Mouse (Mus musculus) G1E-ER4 (cell line): ENCODE data around the gene Ramp3. TPM values are rescaled to one million over a fixed set of nuclear protein-coding genes. Genes with fewer than 3 reads are reported as not detected.

Source experiments
- GATA1 ChIP-seq: IDR thresholded peaks from one replicate; pipeline ENCODE4 v1.8.0; 2012; ENCODE audit warnings: low read length, inconsistent platforms
- polyA plus RNA-seq: library from polyadenylated mRNA; stranded (reverse); fragments of >175 nt; gene quantifications from 2 replicates; pipeline ENCODE4 v1.2.3, GENCODE M21; 2012

The Ramp3 gene
- polyA plus RNA-seq, 1 experiment = not detected

DNA sequence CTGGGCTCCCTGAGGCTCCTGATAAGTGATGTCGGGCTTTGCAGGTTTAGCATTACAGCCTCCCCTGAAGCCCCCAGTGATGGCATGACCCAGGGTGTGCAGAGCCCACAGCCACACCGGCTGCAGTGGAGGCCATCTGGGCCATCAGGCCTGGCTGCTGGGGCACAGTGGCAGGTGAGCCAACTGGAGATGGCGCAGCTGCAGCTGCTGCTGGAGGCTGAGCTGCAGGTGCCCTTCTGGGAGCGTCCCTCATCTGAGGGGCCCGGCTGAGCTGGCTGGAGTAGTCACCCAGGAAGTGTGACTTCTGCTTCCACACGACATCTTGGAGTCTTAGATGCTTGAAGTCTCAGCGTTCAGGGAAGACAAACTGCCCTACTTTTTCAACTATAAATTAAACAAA, 7.8 kb upstream of the Ramp3 start:
- no peak for TF ChIP-seq GATA1

- TF ChIP-seq GATA1 = no peak
These were observed 3.4 kb upstream of the Ramp3 start for GRCm38 (mm10) chr11:6654903-6655302.

DNA sequence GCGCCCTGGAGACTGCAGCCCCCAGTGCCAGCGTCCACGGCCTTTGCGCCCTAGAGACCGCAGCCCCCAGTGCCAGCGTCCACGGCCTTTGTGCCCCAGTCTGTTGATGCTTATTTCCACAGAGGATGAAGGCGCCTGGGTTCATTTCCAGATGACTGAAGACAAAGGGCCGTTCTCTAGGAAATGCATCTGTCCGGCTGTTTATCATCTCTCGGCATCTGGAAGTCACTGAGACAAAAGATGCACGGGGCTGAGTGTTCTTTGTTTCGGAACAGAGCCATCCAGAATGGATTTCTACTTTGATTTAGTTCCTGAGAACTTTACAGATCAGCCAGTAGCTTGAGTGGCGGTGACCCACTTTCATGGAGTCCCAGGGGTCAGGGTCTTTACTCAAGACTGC, 2.9 kb downstream of the Ramp3 start:
- TF ChIP-seq GATA1 = no peak

DNA sequence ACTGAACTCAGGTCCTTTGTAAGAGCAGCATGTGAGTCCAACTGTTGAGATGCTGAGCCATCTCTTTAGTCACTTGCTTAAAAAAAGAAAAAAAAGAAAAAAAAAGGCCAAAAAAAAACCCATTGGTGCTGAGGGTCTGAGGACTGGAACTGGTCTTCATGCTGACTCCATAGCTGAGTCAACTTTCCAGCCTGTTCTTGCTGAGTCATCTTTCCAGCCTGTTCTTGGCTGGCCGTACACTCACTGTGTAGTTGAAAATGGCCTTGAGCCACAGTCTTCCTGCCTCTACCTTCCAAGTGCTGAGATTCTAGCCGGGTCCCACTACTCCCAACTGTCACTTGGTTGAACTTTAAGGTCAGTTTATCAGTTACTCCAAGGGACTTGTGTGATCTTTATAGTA, 8.3 kb downstream of the Ramp3 start:
- no peak for TF ChIP-seq GATA1

DNA sequence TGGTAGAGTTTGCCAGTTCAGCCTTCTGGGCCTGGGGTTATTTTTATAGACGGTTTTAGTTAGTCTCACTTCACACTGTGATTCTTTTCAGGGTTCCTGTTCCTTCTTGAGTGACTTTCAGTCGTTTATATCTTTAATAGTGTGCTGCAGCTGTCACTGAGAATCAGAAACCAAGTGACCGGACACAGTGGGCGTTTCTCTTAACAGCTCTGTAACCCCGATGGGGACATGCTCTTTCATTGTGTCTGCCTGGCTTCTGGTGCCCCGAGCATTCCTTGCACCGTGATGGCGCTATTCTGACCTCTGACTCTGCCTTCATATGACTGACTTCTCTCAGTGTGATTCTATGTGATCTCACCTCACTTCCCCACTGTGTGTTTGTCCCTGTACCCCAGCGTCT, 10.7 kb downstream of the Ramp3 start:
- TF ChIP-seq GATA1 = no peak

GRCm38 (mm10) chr11:6670044-6670443, 11.7 kb downstream of the Ramp3 start:
- no peak for TF ChIP-seq GATA1

- TF ChIP-seq GATA1 = no peak
These were observed 12.5 kb downstream of the Ramp3 start for GRCm38 (mm10) chr11:6670826-6671225.

GRCm38 (mm10) chr11:6674701-6675100, 16.4 kb downstream of the Ramp3 start:
- TF ChIP-seq GATA1 = no peak

GRCm38 (mm10) chr11:6675402-6675801, 17.1 kb downstream of the Ramp3 start:
- no peak for TF ChIP-seq GATA1

- no peak for TF ChIP-seq GATA1
These were observed 18.3 kb downstream of the Ramp3 start for GRCm38 (mm10) chr11:6676641-6677040.

DNA sequence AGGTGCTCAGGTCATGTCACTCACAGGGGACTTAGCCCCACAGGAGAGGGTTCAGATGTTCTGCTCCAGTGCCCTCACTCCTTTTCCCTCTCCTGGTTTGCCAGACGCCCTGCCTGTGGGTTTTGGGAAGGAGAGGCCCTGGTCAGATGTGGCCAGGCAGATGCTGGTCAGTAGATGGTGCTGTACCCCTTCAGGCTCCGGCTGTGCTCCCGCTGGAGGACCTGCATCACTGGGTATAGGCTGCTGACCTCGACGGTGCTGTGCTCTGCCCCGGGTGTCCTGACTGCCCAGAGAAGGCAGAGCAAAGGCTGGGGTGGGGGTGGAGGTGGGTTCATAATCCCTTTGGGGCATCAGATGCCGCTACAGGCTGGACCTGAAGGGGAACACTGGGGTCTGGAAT, 19.2 kb downstream of the Ramp3 start:
- no peak for TF ChIP-seq GATA1

DNA sequence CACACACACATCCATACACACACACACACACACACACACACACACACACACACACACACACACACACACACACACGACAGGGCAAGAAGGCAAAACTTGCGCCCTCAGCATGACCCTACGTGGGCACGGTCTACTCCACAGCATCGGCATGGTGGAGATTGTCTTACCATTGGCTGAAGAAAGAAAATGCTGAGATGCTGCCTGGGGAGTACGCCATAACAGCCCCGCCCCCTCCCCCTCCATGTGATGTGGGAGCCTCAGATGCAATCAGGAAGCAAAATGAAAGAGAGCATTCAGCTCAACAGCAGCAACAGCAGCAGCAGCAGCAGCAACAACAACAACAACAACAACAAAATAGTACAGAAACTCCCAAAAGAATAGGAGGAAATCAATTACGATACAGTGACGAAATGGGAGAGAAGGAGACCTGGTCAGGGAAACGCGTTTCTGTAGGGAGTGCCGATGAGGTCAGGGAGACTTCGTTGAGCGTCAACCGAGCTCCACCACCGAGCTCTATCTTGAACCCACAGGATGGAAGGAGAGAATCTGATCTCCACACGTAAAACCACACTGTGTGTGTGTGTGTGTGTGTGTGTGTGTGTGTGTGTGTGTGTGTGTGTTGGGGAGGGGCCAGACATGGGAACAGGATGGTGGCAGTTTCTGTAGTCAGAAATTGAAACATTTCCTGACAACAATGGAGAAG, 21.5 kb downstream of the Ramp3 start:
- TF ChIP-seq GATA1 = no peak

GRCm38 (mm10) chr11:6680397-6680818, 22.1 kb downstream of the Ramp3 start:
- no peak for TF ChIP-seq GATA1

GRCm38 (mm10) chr11:6684741-6685140, 26.4 kb downstream of the Ramp3 start:
- no peak for TF ChIP-seq GATA1

DNA sequence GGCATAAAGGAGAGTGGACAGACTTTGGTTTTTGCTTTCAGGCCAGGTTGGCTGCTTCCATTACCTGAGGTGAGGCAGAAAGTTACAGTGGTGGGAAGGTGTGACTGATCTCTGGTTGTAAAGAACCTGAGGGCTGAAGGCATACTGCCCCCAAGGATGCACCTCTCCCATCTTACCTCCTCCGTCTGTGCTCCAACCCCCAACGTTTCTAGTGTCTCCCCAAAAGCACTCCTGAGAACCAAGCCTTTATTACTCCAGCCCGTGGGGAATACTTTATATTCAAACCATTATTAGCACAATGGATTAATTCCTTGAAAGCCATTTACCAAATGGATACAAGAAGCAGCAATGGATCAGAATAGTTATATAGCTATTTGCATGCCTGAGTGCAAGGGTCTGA, 30.6 kb downstream of the Ramp3 start:
- TF ChIP-seq GATA1 = no peak

DNA sequence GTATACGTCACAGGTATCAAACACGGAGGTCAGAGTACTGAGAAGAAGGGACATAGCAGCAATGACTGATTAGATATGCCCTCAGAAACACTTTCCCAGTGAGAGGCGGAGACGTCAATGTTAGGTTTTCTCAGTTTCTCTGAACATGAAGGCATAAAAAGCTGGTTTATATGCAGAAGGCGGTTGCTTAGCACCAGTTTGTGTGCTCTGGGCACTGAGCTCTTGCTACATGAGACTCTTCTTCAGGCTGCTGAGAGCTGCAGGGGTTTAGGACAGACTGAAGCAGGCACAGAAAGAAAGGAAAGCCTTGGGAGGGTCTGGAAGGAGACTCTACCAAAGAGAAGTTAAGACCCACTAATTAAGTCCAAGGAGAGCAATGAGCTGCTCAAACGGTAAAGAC, 34.0 kb downstream of the Ramp3 start:
- no peak for TF ChIP-seq GATA1

DNA sequence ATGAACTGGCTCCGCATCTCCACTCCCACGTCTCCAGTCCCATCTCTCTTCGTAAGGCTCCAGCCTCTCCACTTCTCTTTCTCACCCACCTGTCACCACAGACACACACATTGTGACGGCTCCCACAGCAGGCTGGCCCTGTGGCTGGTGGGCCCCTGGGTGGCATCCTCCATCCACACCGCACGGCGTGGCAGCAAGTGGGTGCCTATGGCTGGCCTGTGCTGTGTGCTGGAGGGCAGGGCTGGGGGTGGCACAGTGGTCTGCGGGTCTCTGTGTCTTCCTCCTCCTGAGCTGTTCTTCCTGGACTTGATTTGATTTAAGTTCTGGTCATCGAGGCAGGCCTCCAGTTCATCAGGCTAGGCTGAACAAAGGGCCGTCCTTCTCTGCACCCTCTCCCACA, 35.8 kb downstream of the Ramp3 start:
- TF ChIP-seq GATA1 = no peak

GRCm38 (mm10) chr11:6695176-6695575, 36.9 kb downstream of the Ramp3 start:
- no peak for TF ChIP-seq GATA1
